Mouse (Mus musculus) bone marrow, adult 2 months (tissue): ENCODE measurements around the gene Kalrn.

Source experiments
- CTCF ChIP-seq: fragments of 200-500 bp; IDR thresholded peaks from 2 replicates; pipeline ENCODE4 v1.5.1; 2011; ENCODE audit warnings: low read length, control low read depth; ENCODE audit not compliant: control insufficient read depth, insufficient read depth
- POLR2A ChIP-seq: fragments of 200-500 bp; IDR thresholded peaks from 2 replicates; pipeline ENCODE4 v1.6.1; 2011; ENCODE audit warnings: low read depth, mild to moderate bottlenecking, control low read depth, low read length, borderline replicate concordance; ENCODE audit not compliant: control insufficient read depth

GRCm38 (mm10) chr16:34029790-34030189 is 543.5 kb downstream of the Kalrn start:
- TF ChIP-seq CTCF (no peak), POLR2A (no peak)
